ENCODE assay signal across 9 mouse cellular contexts in the genomic region with DNA sequence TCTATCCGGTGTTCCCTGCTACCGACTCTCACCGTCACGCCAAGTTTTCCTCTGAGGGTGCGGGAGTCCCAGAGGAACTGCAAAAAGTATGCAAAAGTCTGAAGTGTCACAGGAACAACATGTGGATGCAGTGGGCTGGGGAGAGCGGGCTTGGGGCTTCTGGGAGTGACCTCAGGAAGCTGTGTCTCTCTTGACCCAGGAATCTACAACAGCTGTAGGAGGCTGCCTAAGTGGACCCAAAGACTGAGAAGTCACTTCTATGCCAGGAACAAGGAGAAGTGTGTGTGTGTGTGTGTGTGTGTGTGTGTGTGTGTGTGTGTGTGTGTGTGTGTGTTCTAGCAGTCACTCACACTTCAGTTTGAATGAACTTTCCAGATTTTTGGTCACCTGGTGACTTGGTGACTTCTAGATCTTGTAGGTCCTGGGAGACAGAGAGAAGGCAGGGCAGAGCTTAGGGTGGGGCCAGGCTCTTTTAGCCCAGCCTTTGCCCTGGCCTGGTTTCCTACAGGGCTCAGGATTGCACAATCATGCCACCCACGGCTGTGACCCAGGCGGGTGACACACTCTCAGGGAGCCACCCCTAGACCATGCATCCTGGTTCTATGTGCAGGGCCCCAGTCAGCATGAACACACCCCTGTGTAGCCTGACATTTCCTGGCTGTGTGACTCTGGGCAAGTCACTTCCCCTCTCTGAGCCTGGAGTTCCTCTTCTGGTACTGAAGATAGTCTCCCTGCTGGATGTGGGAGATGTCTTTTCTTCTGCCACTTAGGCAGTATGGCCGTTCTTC.
A peak's percentile ranks its signal among the peaks of the same experiment; 100 is the strongest.
DNase-seq lines count a peak whose midpoint lies in the region; ATAC-seq and TF ChIP-seq lines count a peak whose summit lies in the region.
"Had no signal": no experiment of that assay in that cellular context is flagged by ENCODE, and none has a peak within 500 bp of the region (broad histone marks: within the 10 kb centered on the region; RNA-seq: fewer than 3 reads in every experiment).

No protein-coding gene starts in this region.

- peaks cover 90% of the 10 kb centered on the region for H3K4me1 ChIP-seq in bone marrow macrophage, adult 2 months (ENCODE audit: control insufficient read depth, insufficient read depth, low read length)
- H3K4me1 ChIP-seq in liver, embryonic 11.5 days (replicated peaks; ENCODE audit: control insufficient read depth, insufficient read depth, low read length), result peaks cover 23% of the 10 kb centered on the region

- no peak overlapping the region for H3K4me2 ChIP-seq in liver, embryonic 11.5 days
- H3K4me2 ChIP-seq: limb, embryonic 13.5 days had no signal

- DNase-seq in kidney, adult 9 months, result peak; percentile 33
- no peak for DNase-seq in kidney, adult 8-10 months
- no peak for DNase-seq in liver, embryonic 11.5 days (ENCODE audit: low spot score)
- DNase-seq in right cerebral cortex, postnatal 4 days, result no peak
- no peak for DNase-seq in neural tube, embryonic 10.5 days (ENCODE audit: extremely low spot score, low spot score)
- no peak for DNase-seq in T-cell, adult 2 months (ENCODE audit: low spot score)

- no peaks in the 10 kb centered on the region for H3K36me3 ChIP-seq in liver, embryonic 11.5 days (ENCODE audit: control insufficient read depth, insufficient read depth, low read length)
- H3K36me3 ChIP-seq: limb, embryonic 13.5 days had no signal

- no peaks in the 10 kb centered on the region for H3K27me3 ChIP-seq in liver, embryonic 11.5 days (replicated peaks; ENCODE audit: control insufficient read depth, insufficient read depth, low read length)
- H3K27me3 ChIP-seq: limb, embryonic 13.5 days had no signal

- no peak overlapping the region for H3K4me3 ChIP-seq in bone marrow macrophage, adult 2 months (ENCODE audit: insufficient read depth, low read length)
- no peak overlapping the region for H3K4me3 ChIP-seq in liver, embryonic 11.5 days (ENCODE audit: low read depth, low read length)
- H3K4me3 ChIP-seq: limb, embryonic 13.5 days had no signal

- TF ChIP-seq POLR2A in bone marrow macrophage, adult 2 months (IDR thresholded peaks at IDR 0.05; ENCODE audit: borderline replicate concordance, low read depth, low read length), result no peak

- no peak overlapping the region for H3K9ac ChIP-seq in liver, embryonic 11.5 days (ENCODE audit: low read depth, low read length)
- H3K9ac ChIP-seq: limb, embryonic 13.5 days had no signal

- ATAC-seq in liver, embryonic 11.5 days (replicated peaks; ENCODE audit: low FRiP score), result peak; percentile 36; the same call in 1 of the 2 replicates
- peak; percentile 89 for ATAC-seq in neutrophil, adult 5-6 weeks (ENCODE audit: extremely low read depth, insufficient number of reproducible peaks, low FRiP score, poor library complexity, severe bottlenecking)

- no peak for TF ChIP-seq CTCF in bone marrow macrophage, adult 2 months (IDR thresholded peaks at IDR 0.05; ENCODE audit: low read depth, low read length)

- no peaks in the 10 kb centered on the region for H3K9me3 ChIP-seq in liver, embryonic 11.5 days (ENCODE audit: control insufficient read depth, low read length)
- H3K9me3 ChIP-seq: limb, embryonic 13.5 days had no signal

- peak overlapping the region; percentile 99 for H3K27ac ChIP-seq in bone marrow macrophage, adult 2 months (ENCODE audit: insufficient read depth, low read depth, low read length)
- H3K27ac ChIP-seq in liver, embryonic 11.5 days (ENCODE audit: low read depth, low read length), result no peak overlapping the region
- H3K27ac ChIP-seq: limb, embryonic 13.5 days had no signal

- WGBS in liver, embryonic 11.5 days, result 71% methylated on average over 9 of the region's 9 CpGs
